Mouse (Mus musculus) hindbrain, embryonic 13.5 days (tissue): ENCODE measurements at regions not wholly inside any gene's neighbourhood (a gene's known extent, or its start where the extent isn't known, plus 50 kb on each side); places are given as distances from the start of the nearest gene placed in this dataset.
"Not testable (repeated sequence)": the region's sequence is repeated elsewhere in the genome, so short reads cannot be mapped to it uniquely, and the experiment has no call there.

Source experiments
- ATAC-seq: fragments of 200-750 bp; cut with Nextera tagmentation; 2 replicates; pipeline ENCODE4 v1.8.0; 2017; ENCODE audit warnings: moderate TSS enrichment; ENCODE audit not compliant: low FRiP score
- H3K27ac ChIP-seq: fragments of 300-500 bp; sonication (generic); 2 replicates; pipeline ENCODE4 v1.5.1; 2015; ENCODE audit warnings: inconsistent platforms, mild to moderate bottlenecking, moderate library complexity
- H3K27me3 ChIP-seq: fragments of 300-500 bp; sonication (generic); 2 replicates; pipeline ENCODE4 v1.6.1; 2015; ENCODE audit warnings: mild to moderate bottlenecking, inconsistent platforms
- H3K36me3 ChIP-seq: fragments of 300-500 bp; sonication (generic); 2 replicates; pipeline ENCODE4 v1.6.1; 2015; ENCODE audit warnings: mild to moderate bottlenecking, inconsistent platforms
- H3K4me1 ChIP-seq: fragments of 300-500 bp; sonication (generic); replicated peaks from 2 replicates; pipeline ENCODE4 v1.6.1; 2015; ENCODE audit warnings: inconsistent platforms
- H3K4me2 ChIP-seq: fragments of 300-500 bp; sonication (generic); 2 replicates; pipeline ENCODE4 v1.6.1; 2015; ENCODE audit warnings: inconsistent platforms, mild to moderate bottlenecking, moderate library complexity
- H3K4me3 ChIP-seq: fragments of 300-500 bp; sonication (generic); 2 replicates; pipeline ENCODE4 v1.5.1; 2015; ENCODE audit warnings: mild to moderate bottlenecking, inconsistent platforms
- H3K9ac ChIP-seq: fragments of 300-500 bp; sonication (generic); 2 replicates; pipeline ENCODE4 v1.6.1; 2015; ENCODE audit warnings: mild to moderate bottlenecking, inconsistent platforms
- H3K9me3 ChIP-seq: fragments of 300-500 bp; sonication (generic); 2 replicates; pipeline ENCODE4 v1.6.1; 2016; ENCODE audit warnings: inconsistent platforms
- WGBS: fragments of 180-500 bp; shearing (Covaris S2); methylation state at CpG from one replicate; pipeline ENCODE4 v1.1.7; 2015; 5-methylcytosine and 5-hydroxymethylcytosine counted together

DNA sequence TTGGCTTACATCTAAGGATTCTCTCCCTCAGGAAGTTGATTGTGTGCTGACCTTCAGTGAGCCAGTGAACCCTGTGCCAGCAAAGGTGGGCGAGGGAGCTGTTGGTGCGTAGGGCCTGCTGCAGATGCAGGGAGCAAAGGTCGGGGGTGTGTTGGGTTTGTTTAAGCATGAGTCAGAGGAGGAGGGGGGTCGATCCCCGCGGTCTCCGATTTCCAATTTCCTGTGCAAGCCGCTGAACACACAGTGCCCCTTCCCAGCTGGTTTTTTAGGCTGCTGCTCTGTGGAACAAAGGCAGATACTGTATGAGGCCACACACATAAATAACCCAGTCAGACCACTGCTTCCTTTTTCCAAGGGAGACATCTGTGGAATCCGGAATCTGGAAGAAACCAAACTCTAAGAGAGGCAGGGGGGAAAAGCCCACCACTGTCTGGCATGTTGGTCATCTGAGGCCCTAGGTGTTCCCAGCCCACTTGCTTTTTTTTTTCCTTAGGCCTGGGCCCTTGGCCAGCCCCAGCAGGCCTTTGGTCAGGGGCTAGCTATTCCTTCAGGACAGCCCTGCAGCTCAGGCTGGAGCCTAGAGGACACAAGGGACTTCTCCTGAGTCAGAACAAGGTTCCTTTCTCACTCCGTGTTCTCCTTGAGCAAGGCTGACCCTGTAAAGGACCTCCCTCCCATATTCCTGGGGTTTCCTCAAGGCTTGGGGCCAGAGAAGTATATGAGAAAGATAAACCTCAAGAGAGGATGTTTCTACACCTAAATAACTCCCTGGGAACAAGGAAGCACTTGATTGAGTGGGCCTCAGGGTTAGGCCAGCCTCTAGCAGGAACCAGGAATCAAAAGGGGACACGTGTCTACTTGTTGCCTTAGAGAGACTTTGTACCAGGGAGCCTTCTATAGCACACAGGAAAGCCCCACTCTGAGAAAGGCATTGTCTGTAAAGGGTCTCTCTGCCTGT is 119.0 kb downstream of the Tomm20 start:
- Histone ChIP-seq H3K9ac (peak overlapping the region; percentile 67), H3K36me3 (no peaks in the 10 kb centered on the region), H3K27me3 (no peaks in the 10 kb centered on the region), H3K4me3 (no peak overlapping the region), H3K4me1 (peaks cover 42% of the 10 kb centered on the region), H3K4me2 (peak overlapping the region; percentile 29), H3K9me3 (no peaks in the 10 kb centered on the region), H3K27ac (peak overlapping the region; percentile 97)
- 4% methylated on average over 11 of the region's 11 CpGs for WGBS
- peak; percentile 82 for ATAC-seq

DNA sequence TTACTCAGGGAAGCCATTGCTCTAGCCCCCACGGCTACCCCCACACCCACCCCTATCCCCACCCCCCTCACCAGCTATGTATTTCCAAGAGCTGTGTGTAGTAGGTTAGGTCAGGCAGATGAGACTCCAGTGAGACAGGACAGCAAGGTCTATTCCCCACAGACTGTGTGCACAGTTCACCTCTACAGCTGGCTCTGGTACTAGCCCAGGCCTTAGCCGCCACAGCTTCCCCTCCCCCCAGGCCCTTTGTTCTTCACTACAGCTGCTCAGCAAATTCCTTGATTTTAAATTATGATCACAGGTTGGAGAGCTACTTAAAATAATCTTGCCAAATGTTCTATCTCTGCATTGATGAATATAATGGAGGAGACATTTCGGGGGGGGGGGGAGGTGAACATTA is 119.8 kb downstream of the Tomm20 start:
- H3K27me3 ChIP-seq, result no peaks in the 10 kb centered on the region
- H3K4me2 ChIP-seq, result no peak overlapping the region; the same call in 1 of the 2 replicates
- H3K27ac ChIP-seq, result peak overlapping the region; percentile 97
- peak overlapping the region; percentile 67 for H3K9ac ChIP-seq
- no peaks in the 10 kb centered on the region for H3K9me3 ChIP-seq
- no peaks in the 10 kb centered on the region for H3K36me3 ChIP-seq
- WGBS, result 13% methylated on average over 3 of the region's 3 CpGs
- peaks cover 42% of the 10 kb centered on the region for H3K4me1 ChIP-seq
- H3K4me3 ChIP-seq, result no peak overlapping the region
- ATAC-seq, result peak; percentile 83

DNA sequence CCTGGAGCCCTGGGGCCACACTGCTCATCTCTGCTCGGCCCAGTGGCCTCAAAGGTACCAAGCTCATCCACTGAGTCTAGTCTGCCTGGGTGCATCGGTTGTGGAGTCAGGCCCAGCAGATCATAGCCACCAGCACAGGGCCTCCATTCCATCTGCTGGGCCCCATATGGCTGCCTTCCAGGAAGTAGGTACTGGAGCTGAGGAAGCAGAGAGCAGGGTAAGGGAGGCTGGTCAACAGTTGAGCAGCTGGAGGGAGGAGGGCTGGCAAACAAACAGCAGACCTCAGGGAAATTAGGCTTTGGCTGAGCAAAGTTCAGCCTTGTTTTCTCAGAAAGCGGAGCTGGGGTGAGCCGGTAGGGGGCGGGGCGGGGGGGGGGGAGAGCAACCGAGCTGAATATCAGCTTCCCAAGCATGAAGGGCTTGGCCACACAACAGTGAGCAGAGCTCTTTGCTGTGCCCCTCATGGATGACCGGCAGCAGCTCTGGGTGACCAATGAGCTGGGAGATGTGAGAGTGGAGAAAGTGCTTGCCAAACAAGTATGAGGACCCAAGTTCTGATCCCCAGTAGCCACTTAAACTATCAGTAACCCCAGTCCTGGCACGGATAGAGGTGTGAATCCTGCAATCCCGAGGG is 121.0 kb downstream of the Tomm20 start:
- H3K36me3 ChIP-seq, result no peaks in the 10 kb centered on the region
- H3K9me3 ChIP-seq, result no peaks in the 10 kb centered on the region
- no peak overlapping the region for H3K4me3 ChIP-seq
- no peak for ATAC-seq
- peak overlapping the region; percentile 97 for H3K27ac ChIP-seq
- no peak overlapping the region for H3K4me2 ChIP-seq
- H3K9ac ChIP-seq, result no peak overlapping the region
- no peaks in the 10 kb centered on the region for H3K27me3 ChIP-seq
- H3K4me1 ChIP-seq, result peaks cover 38% of the 10 kb centered on the region
- 49% methylated on average over 10 of the region's 10 CpGs for WGBS

DNA sequence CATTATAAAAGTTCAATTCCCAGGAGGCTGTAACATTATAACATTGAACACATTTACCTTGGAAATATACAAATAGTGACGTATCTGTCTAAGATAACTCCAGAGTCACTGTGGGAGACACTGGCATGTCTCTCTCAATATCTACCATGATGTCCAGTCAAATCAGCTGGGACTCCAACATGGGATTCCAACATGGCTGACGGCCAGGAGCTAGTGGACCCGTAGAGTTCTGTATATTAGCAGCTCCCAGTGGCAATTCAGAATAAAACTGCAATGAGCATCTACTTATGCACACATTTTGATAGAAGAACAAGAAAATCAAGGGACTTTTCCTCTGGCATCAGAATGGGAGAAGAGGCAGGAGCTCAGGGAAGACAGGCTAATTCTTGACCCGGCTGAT is 123.4 kb downstream of the Tomm20 start:
- no peak overlapping the region for H3K4me3 ChIP-seq
- H3K27ac ChIP-seq, result no peak overlapping the region
- no peak for ATAC-seq
- H3K9ac ChIP-seq, result no peak overlapping the region
- no peaks in the 10 kb centered on the region for H3K9me3 ChIP-seq
- H3K4me1 ChIP-seq, result peaks cover 27% of the 10 kb centered on the region
- WGBS, result 93% methylated on average over 4 of the region's 4 CpGs
- H3K36me3 ChIP-seq, result no peaks in the 10 kb centered on the region
- H3K27me3 ChIP-seq, result no peaks in the 10 kb centered on the region
- H3K4me2 ChIP-seq, result no peak overlapping the region

DNA sequence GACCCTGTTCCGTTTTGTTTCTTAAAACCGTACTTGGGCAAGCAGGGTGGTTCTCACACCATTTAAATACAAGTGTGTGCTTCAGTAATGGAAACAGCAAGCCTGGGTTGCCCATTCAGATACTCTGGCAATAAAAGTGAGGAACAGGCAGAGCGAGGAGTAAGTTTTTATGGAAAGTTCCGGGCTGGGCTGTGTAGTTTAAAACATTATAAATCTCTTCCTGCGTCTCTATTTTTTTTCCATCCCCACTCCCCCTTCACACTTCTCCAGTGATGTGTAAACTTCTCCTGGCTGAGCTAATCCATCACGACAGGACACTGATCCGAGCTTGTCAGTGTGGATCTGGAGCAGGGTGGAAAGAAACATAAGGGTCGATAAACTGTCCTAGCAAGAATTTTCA is 124.4 kb downstream of the Tomm20 start:
- Histone ChIP-seq H3K9me3 (no peaks in the 10 kb centered on the region), H3K27ac (no peak overlapping the region), H3K4me2 (no peak overlapping the region), H3K9ac (no peak overlapping the region), H3K4me3 (no peak overlapping the region), H3K36me3 (no peaks in the 10 kb centered on the region), H3K27me3 (no peaks in the 10 kb centered on the region), H3K4me1 (peaks cover 17% of the 10 kb centered on the region)
- 73% methylated on average over 8 of the region's 8 CpGs for WGBS
- no peak for ATAC-seq

DNA sequence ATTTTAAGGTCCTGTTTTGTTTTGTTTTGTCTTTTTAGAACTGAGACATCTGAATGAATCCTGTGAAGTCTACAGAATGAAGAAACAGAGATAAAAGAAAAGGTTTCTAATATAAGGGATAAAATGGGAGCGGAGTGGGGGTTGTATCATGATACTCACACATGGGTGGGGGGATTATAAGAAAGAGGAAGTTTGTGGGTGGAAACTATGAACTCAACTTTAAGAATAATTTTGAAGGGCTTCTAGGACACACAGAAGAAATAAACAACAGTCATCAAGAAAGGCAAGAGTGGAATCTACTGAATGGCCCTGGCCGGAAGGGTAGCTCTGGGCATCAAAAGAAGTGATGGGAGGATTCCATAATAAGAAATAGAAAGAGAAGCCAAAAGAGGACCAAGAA is 125.1 kb downstream of the Tomm20 start:
- Histone ChIP-seq H3K36me3 (no peaks in the 10 kb centered on the region), H3K4me2 (no peak overlapping the region), H3K27ac (no peak overlapping the region), H3K9ac (no peak overlapping the region), H3K4me1 (peaks cover 9% of the 10 kb centered on the region), H3K27me3 (no peaks in the 10 kb centered on the region), H3K4me3 (no peak overlapping the region), H3K9me3 (no peaks in the 10 kb centered on the region)
- WGBS, result 94% methylated on average over 2 of the region's 2 CpGs
- ATAC-seq, result no peak

DNA sequence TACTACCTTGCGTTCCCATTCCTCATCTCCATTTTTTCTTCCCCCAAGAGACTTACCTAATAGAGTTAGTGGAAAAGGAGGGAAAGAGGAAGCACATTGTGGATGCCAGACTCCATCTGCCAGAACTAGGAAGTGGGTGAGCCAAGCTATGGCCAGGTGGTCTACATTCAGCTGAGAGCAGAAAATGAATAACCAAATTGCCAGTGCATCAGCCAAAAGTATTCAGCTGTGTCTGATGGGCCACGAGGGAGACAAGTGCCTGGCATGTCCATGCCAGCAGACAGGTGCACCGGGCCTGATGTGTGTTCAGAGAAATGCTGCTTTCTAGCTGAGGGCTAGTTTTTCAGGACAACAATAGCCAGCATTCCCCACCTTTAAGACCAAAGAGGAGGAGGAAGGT is 126.4 kb downstream of the Tomm20 start:
- Histone ChIP-seq H3K4me3 (no peak overlapping the region), H3K4me1 (no peaks in the 10 kb centered on the region), H3K27ac (no peak overlapping the region), H3K36me3 (no peaks in the 10 kb centered on the region), H3K4me2 (no peak overlapping the region), H3K9me3 (no peaks in the 10 kb centered on the region), H3K27me3 (no peaks in the 10 kb centered on the region), H3K9ac (no peak overlapping the region)
- no peak for ATAC-seq
- WGBS, result 77% methylated on average over 3 of the region's 3 CpGs

DNA sequence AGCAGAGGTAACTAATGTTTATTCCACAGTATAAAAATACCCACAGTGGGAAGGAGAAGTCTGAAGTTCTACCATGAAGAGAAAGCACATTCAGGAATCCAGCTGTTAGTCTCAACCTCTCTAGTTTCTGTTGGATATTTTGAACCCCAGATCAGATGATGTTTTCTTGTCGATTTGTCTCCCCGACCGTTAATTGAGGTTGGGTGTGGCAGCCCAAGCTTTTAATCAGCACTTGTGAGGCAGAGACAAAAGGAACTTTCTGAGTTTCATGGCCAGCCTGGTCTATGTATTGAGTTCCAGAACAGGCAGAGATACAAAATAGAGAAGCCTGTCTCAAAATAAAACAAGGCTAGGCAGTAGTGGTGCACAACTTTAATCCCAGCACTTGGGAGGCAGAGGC is 129.5 kb downstream of the Tomm20 start:
- Histone ChIP-seq H3K27me3 (no peaks in the 10 kb centered on the region), H3K9me3 (peaks cover 15% of the 10 kb centered on the region; the same call in 1 of the 2 replicates), H3K4me2 (no peak overlapping the region), H3K4me3 (no peak overlapping the region), H3K9ac (no peak overlapping the region), H3K27ac (no peak overlapping the region), H3K36me3 (no peaks in the 10 kb centered on the region), H3K4me1 (no peaks in the 10 kb centered on the region)
- no peak for ATAC-seq
- 89% methylated on average over 3 of the region's 3 CpGs for WGBS

DNA sequence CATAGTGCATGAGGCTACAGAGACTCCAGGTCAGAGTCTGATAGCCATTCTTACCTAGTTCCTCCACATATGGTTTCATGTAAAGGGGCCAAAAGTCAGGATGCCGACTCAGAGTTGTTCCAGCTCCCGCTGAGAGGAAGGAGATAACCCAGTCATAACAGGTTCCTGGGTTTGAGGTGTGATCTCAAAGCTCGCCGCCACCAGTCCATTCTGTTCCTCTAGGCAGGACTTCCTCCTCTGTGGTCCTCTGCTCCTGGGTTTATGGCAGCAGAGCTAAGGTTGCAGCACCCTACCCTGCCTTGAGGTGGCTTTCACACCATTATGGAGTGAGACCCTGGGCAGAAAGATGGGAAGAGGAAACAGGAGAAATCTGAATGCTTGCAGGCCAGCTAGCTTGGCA is 131.2 kb downstream of the Tomm20 start:
- H3K36me3 ChIP-seq, result no peaks in the 10 kb centered on the region
- no peak overlapping the region for H3K4me2 ChIP-seq
- no peak overlapping the region for H3K9ac ChIP-seq
- no peak overlapping the region for H3K27ac ChIP-seq
- no peak for ATAC-seq
- no peaks in the 10 kb centered on the region for H3K4me1 ChIP-seq
- H3K9me3 ChIP-seq, result peaks cover 15% of the 10 kb centered on the region; the same call in 1 of the 2 replicates
- H3K4me3 ChIP-seq, result no peak overlapping the region
- WGBS, result 91% methylated on average over 4 of the region's 4 CpGs
- 0 out of 2 replicates have a peak, but pooled peaks cover 4% of the 10 kb centered on the region for H3K27me3 ChIP-seq

DNA sequence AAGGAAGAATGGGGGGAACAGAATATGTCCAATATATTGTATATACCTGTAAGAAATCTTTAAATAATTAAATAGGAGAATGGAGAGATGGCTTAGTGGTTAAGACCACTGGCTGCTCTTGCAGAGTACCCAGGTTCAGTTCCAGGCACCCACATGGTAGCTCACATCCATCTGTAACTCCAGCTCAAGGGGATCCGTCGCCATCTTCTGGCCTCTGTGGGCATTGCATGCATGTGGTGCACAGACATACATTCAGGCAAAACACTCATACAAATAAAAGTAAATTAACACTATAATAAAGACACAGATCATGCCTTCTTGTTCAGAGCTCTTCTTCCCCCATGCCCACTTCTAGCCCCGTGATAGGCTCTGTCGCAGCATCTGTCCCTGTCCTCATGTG is 132.0 kb downstream of the Tomm20 start:
- Histone ChIP-seq H3K4me2 (no peak overlapping the region), H3K27ac (no peak overlapping the region), H3K27me3 (0 out of 2 replicates have a peak, but pooled peaks cover 4% of the 10 kb centered on the region), H3K4me3 (no peak overlapping the region), H3K9me3 (peaks cover 15% of the 10 kb centered on the region; the same call in 1 of the 2 replicates), H3K4me1 (no peaks in the 10 kb centered on the region), H3K36me3 (no peaks in the 10 kb centered on the region), H3K9ac (no peak overlapping the region)
- WGBS, result 77% methylated on average over 4 of the region's 4 CpGs
- no peak for ATAC-seq

DNA sequence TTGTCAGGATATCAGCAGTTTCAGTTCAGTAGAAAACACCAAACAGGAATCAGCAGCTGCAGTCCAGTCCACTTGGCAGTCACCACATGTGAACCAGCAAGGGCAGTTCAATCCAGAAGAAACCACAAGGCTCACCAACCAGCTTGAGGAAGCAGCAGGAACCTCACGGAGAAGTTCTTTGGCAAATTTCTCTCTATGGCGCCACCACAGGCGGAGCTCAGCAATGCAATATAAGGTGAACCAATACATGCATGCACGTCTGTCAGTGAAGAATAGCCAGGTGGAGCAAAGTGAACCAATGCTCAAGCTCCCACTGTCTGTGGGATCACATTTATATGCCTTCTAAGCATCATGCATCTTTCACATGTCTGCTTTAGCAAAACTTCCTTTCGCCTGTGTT is 132.9 kb downstream of the Tomm20 start:
- H3K27ac ChIP-seq, result no peak overlapping the region
- 93% methylated on average over 5 of the region's 5 CpGs for WGBS
- no peak overlapping the region for H3K9ac ChIP-seq
- H3K27me3 ChIP-seq, result 0 out of 2 replicates have a peak, but pooled peaks cover 4% of the 10 kb centered on the region
- no peak overlapping the region for H3K4me3 ChIP-seq
- no peaks in the 10 kb centered on the region for H3K36me3 ChIP-seq
- no peaks in the 10 kb centered on the region for H3K4me1 ChIP-seq
- peaks cover 15% of the 10 kb centered on the region; the same call in 1 of the 2 replicates for H3K9me3 ChIP-seq
- ATAC-seq, result no peak
- H3K4me2 ChIP-seq, result no peak overlapping the region

DNA sequence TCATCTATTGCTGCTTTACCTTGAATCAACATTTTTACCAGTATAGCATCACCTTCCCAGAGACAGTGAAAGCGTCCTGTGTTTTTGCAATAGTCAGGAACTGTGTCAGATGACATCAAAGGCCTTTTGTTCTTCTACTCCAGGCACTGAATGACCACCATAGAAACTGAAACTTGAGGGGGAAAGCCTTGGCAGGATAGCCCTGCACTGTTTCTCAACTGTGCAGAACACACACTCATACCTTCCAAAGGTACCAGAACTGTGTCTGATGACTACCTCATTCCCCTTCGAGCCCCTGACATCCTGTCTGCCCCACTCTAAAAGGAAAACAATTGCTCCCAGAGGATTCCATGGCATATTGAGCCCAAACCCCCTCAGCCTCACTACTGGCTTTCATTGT is 134.3 kb downstream of the Tomm20 start:
- WGBS, result 65% methylated on average over 2 of the region's 2 CpGs
- not testable (repeated sequence) for H3K4me3 ChIP-seq, ATAC-seq, H3K4me1 ChIP-seq, H3K4me2 ChIP-seq, H3K36me3 ChIP-seq, H3K27me3 ChIP-seq, H3K9ac ChIP-seq
- Histone ChIP-seq H3K27ac (0 out of 2 replicates have a peak overlapping the region, but pooled peaks have one; percentile 3), H3K9me3 (peaks cover 15% of the 10 kb centered on the region; the same call in 1 of the 2 replicates)
